Mouse (Mus musculus): ENCODE measurements around the gene Parp2.

DNA sequence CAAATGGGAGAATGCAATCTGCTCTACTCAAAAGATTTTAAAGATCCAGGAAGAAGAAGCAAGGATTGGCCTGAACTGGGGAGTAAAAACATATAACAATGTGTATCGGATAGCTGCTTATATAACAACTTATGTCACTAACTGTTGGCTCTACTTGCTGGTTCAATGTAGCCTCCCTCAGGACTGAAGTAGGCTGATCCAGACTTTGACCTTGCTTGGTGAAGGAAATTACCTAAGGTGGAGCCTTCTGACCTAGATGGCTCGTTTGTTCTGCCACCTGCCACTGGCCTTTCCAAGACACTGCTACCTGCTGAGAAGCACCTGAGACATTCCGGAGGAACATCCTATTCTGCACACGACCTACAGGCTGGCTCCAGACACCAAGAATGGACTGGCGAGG, 48.1 kb downstream of the Parp2 start:
- TF ChIP-seq GATA1 (IDR thresholded peaks at IDR 0.05; ENCODE audit: borderline replicate concordance, low read length) (no peak), FLI1 (IDR thresholded peaks at IDR 0.05; ENCODE audit: low read length) (no peak)

Measured in megakaryocyte, embryonic 14.5 days (primary cell).